Mouse (Mus musculus): ENCODE data around the gene Ccp110. TPM values are rescaled to one million over a fixed set of nuclear protein-coding genes. Genes with fewer than 3 reads are reported as not detected.

Gene Ccp110
- total and polyA plus RNA-seq, 2 experiments from 2014 or later = 1.8 to 1.9 TPM

GRCm38 (mm10) chr7:118764725-118765124, 52.4 kb downstream of the Ccp110 start:
- 70% methylated on average over 14 of the region's 14 CpGs for WGBS
- Histone ChIP-seq H3K9ac (replicated peaks; ENCODE audit: low read depth, low read length) (no peak overlapping the region), H3K4me1 (ENCODE audit: control insufficient read depth, insufficient read depth) (no peaks in the 10 kb centered on the region), H3K27me3 (ENCODE audit: control insufficient read depth, insufficient read depth, low read length) (no peaks in the 10 kb centered on the region), H3K9me3 (replicated peaks; ENCODE audit: control insufficient read depth, low read length) (no peaks in the 10 kb centered on the region), H3K4me2 (ENCODE audit: low read depth, low read length) (no peak overlapping the region), H3K36me3 (replicated peaks; ENCODE audit: control insufficient read depth, insufficient read depth, low read length) (peaks cover 36% of the 10 kb centered on the region), H3K4me3 (ENCODE audit: low read depth, low read length) (no peak overlapping the region), H3K27ac (ENCODE audit: low read depth) (no peak overlapping the region)
- no peak for DNase-seq (ENCODE audit: low spot score)
- no peak for TF ChIP-seq EP300 (IDR thresholded peaks at IDR 0.05; ENCODE audit: low read depth)
- no peak for TF ChIP-seq CTCF (IDR thresholded peaks at IDR 0.05; ENCODE audit: low read depth)
- no peak for ATAC-seq (ENCODE audit: insufficient read depth, low read depth)

GRCm38 (mm10) chr7:118765604-118766003, 53.3 kb downstream of the Ccp110 start:
- no peak overlapping the region for H3K4me3 ChIP-seq (ENCODE audit: low read depth, low read length)
- peaks cover 28% of the 10 kb centered on the region for H3K36me3 ChIP-seq (replicated peaks; ENCODE audit: control insufficient read depth, insufficient read depth, low read length)
- H3K27me3 ChIP-seq (ENCODE audit: control insufficient read depth, insufficient read depth, low read length) = no peaks in the 10 kb centered on the region
- H3K4me2 ChIP-seq (ENCODE audit: low read depth, low read length) = no peak overlapping the region
- H3K9ac ChIP-seq (replicated peaks; ENCODE audit: low read depth, low read length) = no peak overlapping the region
- DNase-seq (ENCODE audit: low spot score) (no peak), ATAC-seq (ENCODE audit: insufficient read depth, low read depth) (no peak)
- no peaks in the 10 kb centered on the region for H3K4me1 ChIP-seq (ENCODE audit: control insufficient read depth, insufficient read depth)
- no peaks in the 10 kb centered on the region for H3K9me3 ChIP-seq (replicated peaks; ENCODE audit: control insufficient read depth, low read length)
- H3K27ac ChIP-seq (ENCODE audit: low read depth) = no peak overlapping the region
- TF ChIP-seq CTCF (IDR thresholded peaks at IDR 0.05; ENCODE audit: low read depth) (no peak), EP300 (IDR thresholded peaks at IDR 0.05; ENCODE audit: low read depth) (no peak)
- WGBS = 59% methylated on average over 8 of the region's 8 CpGs

DNA sequence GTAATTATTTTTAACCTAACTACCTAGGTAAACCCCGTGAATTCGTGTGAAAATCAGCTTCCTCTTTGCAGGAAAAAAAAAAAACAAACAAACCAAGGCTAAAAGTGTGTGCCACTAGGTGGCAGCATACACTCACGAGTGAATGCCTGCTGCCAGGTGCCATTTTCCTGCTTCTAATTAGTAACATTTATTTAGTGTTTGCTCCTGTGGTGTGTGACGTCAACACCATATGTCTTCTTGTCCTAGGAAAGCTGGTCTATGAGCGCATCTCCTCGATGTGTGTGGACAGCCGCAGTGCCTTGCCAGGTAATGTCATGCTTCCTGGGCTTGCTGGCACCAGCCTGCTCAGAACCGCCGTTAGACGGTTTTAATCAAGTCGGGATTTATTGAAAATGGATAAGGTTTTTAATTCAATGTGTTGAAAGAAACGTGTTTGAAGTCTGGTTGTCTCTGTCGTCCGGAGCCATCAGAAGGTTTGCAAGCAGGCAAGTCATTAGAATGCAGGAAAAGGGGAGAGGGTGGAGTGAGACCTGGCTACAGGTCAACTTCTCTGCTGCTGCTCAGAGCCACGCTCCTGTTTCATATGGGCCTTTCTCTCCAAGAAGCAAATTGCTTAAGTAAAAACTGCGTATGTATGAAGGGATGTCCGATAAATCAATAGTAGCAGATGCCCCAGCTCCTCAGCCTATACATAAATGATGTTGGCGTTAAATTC, 53.9 kb downstream of the Ccp110 start:
- 60% methylated on average over 18 of the region's 18 CpGs for WGBS
- no peaks in the 10 kb centered on the region for H3K27me3 ChIP-seq (ENCODE audit: control insufficient read depth, insufficient read depth, low read length)
- H3K4me1 ChIP-seq (ENCODE audit: control insufficient read depth, insufficient read depth) = no peaks in the 10 kb centered on the region
- H3K9ac ChIP-seq (replicated peaks; ENCODE audit: low read depth, low read length) = no peak overlapping the region
- ATAC-seq (ENCODE audit: insufficient read depth, low read depth) = peak; percentile 38; the same call in 1 of the 2 replicates
- no peak for TF ChIP-seq EP300 (IDR thresholded peaks at IDR 0.05; ENCODE audit: low read depth)
- TF ChIP-seq CTCF (IDR thresholded peaks at IDR 0.05; ENCODE audit: low read depth) = peak; percentile 93
- no peak overlapping the region for H3K4me3 ChIP-seq (ENCODE audit: low read depth, low read length)
- no peak overlapping the region for H3K4me2 ChIP-seq (ENCODE audit: low read depth, low read length)
- H3K9me3 ChIP-seq (replicated peaks; ENCODE audit: control insufficient read depth, low read length) = no peaks in the 10 kb centered on the region
- DNase-seq (ENCODE audit: low spot score) = peak; percentile 51
- H3K36me3 ChIP-seq (replicated peaks; ENCODE audit: control insufficient read depth, insufficient read depth, low read length) = peaks cover 27% of the 10 kb centered on the region
- H3K27ac ChIP-seq (ENCODE audit: low read depth) = no peak overlapping the region

DNA sequence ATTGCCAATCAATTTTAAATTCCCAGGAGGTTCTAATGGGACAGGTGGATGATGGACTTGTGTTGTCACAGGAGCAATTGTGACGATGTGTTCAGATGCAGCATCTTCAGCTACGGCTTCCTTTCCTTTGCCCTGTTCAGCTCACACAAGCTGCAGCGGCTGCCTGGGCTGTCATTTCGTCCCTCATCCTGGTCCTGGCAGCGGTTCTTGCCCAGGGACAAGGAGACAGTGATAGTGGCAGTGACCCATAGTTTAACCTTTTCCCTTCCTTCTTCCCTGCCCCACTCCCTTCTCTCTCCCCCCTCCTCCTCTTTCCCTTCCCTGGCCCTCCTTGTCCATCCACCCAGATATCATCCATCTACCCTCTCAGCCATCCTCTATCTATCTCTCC, 54.5 kb downstream of the Ccp110 start:
- DNase-seq (ENCODE audit: low spot score) (no peak), ATAC-seq (ENCODE audit: insufficient read depth, low read depth) (no peak)
- Histone ChIP-seq H3K9me3 (replicated peaks; ENCODE audit: control insufficient read depth, low read length) (no peaks in the 10 kb centered on the region), H3K9ac (replicated peaks; ENCODE audit: low read depth, low read length) (no peak overlapping the region), H3K27ac (ENCODE audit: low read depth) (no peak overlapping the region), H3K4me3 (ENCODE audit: low read depth, low read length) (no peak overlapping the region), H3K4me1 (ENCODE audit: control insufficient read depth, insufficient read depth) (no peaks in the 10 kb centered on the region), H3K36me3 (replicated peaks; ENCODE audit: control insufficient read depth, insufficient read depth, low read length) (peaks cover 21% of the 10 kb centered on the region), H3K4me2 (ENCODE audit: low read depth, low read length) (no peak overlapping the region), H3K27me3 (ENCODE audit: control insufficient read depth, insufficient read depth, low read length) (no peaks in the 10 kb centered on the region)
- 94% methylated on average over 5 of the region's 5 CpGs for WGBS
- TF ChIP-seq EP300 (IDR thresholded peaks at IDR 0.05; ENCODE audit: low read depth) = no peak
- no peak for TF ChIP-seq CTCF (IDR thresholded peaks at IDR 0.05; ENCODE audit: low read depth)

- Histone ChIP-seq H3K36me3 (replicated peaks; ENCODE audit: control insufficient read depth, insufficient read depth, low read length) (peaks cover 22% of the 10 kb centered on the region), H3K27ac (ENCODE audit: low read depth) (no peak overlapping the region), H3K9ac (replicated peaks; ENCODE audit: low read depth, low read length) (no peak overlapping the region), H3K4me3 (ENCODE audit: low read depth, low read length) (no peak overlapping the region), H3K27me3 (ENCODE audit: control insufficient read depth, insufficient read depth, low read length) (no peaks in the 10 kb centered on the region), H3K9me3 (replicated peaks; ENCODE audit: control insufficient read depth, low read length) (no peaks in the 10 kb centered on the region), H3K4me1 (ENCODE audit: control insufficient read depth, insufficient read depth) (no peaks in the 10 kb centered on the region), H3K4me2 (ENCODE audit: low read depth, low read length) (no peak overlapping the region)
- WGBS = 63% methylated on average over 8 of the region's 8 CpGs
- ATAC-seq (ENCODE audit: insufficient read depth, low read depth) (no peak), DNase-seq (ENCODE audit: low spot score) (no peak)
- TF ChIP-seq EP300 (IDR thresholded peaks at IDR 0.05; ENCODE audit: low read depth) (no peak), CTCF (IDR thresholded peaks at IDR 0.05; ENCODE audit: low read depth) (no peak)
These were observed 56.9 kb downstream of the Ccp110 start for GRCm38 (mm10) chr7:118769208-118769607.

GRCm38 (mm10) chr7:118769655-118770054, 57.3 kb downstream of the Ccp110 start:
- Histone ChIP-seq H3K27me3 (ENCODE audit: control insufficient read depth, insufficient read depth, low read length) (no peaks in the 10 kb centered on the region), H3K27ac (ENCODE audit: low read depth) (no peak overlapping the region), H3K9me3 (replicated peaks; ENCODE audit: control insufficient read depth, low read length) (no peaks in the 10 kb centered on the region), H3K4me3 (ENCODE audit: low read depth, low read length) (no peak overlapping the region), H3K4me1 (ENCODE audit: control insufficient read depth, insufficient read depth) (no peaks in the 10 kb centered on the region), H3K9ac (replicated peaks; ENCODE audit: low read depth, low read length) (no peak overlapping the region), H3K36me3 (replicated peaks; ENCODE audit: control insufficient read depth, insufficient read depth, low read length) (peaks cover 22% of the 10 kb centered on the region), H3K4me2 (ENCODE audit: low read depth, low read length) (no peak overlapping the region)
- 26% methylated on average over 1 of the region's 1 CpGs for WGBS
- ATAC-seq (ENCODE audit: insufficient read depth, low read depth) = no peak
- no peak for DNase-seq (ENCODE audit: low spot score)
- TF ChIP-seq EP300 (IDR thresholded peaks at IDR 0.05; ENCODE audit: low read depth) (no peak), CTCF (IDR thresholded peaks at IDR 0.05; ENCODE audit: low read depth) (no peak)
